Mouse (Mus musculus): ENCODE data around the gene Gm47841.

DNA sequence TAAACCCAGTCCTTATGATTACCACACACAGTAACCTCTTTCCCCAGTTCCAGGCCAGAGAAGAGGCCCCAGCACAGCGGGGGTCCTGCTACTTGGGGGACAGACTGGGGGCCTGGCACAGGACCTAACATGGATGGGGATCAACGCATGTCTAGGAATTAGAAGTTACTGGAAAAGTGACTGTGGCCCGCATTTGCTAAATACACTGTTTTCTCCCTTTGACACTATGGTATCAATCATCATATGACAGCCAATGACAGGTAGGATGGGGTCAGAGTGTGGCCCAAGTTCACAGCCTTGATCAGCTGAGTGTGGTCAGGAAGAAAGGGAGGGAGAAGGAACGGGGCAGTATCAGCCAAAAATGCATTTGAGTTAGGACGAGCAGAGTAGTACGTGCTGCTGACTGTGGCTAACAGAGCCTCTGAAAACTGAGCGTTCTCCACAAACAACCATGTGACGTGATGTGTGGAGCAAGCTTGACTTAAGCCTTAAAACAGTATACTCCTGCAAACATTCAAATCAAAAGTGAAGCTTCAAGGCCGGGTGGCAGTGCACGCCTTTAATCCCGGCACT is 13.2 kb upstream of the Gm47841 start:
- no peak for TF ChIP-seq CTCF (conservative IDR thresholded peaks at IDR 0.05; ENCODE audit: low read length)
- no peak for TF ChIP-seq POU5F1 (IDR thresholded peaks at IDR 0.05; ENCODE audit: borderline replicate concordance, low read length)
- TF ChIP-seq NANOG (IDR thresholded peaks at IDR 0.05; ENCODE audit: borderline replicate concordance, low read length): no peak
